Mouse (Mus musculus) thymus, adult 2 months (tissue): ENCODE data around the gene St8sia1.

Experiments used
- CTCF ChIP-seq: fragments of 200-500 bp; IDR thresholded peaks from 2 replicates; pipeline ENCODE4 v1.5.1; 2012; ENCODE audit warnings: mild to moderate bottlenecking, control low read depth, low read length, moderate library complexity, borderline replicate concordance; ENCODE audit not compliant: control insufficient read depth, poor library complexity, insufficient read depth; ENCODE audit errors: extremely low read depth
- POLR2A ChIP-seq: fragments of 200-500 bp; IDR thresholded peaks from 2 replicates; pipeline ENCODE4 v1.6.1; 2012; ENCODE audit warnings: mild to moderate bottlenecking, low read length, control low read depth, moderate library complexity; ENCODE audit not compliant: control insufficient read depth, poor library complexity, insufficient read depth; ENCODE audit errors: extremely low read depth

DNA sequence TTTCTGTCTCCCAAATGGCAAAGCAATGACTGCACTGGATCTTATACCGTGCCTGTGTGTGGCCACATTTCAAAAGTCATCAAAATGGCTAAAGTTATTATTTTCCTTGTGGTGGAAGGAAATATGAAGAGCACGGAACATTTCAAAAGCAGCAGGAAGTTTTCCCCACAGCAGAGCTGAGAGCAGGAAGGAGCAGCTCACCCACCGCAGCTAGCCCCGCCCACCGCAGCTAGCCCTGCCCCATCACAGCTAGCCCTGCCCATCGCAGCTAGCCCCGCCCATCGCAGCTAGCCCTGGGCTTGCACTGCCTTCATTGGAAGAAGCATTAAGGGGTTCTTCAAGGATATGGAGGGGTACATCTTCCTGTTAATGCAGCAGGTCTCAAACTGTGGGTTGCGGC lies 80.1 kb downstream of the St8sia1 start:
- TF ChIP-seq CTCF, result no peak
- no peak for TF ChIP-seq POLR2A
